Mouse (Mus musculus): ENCODE measurements at regions not wholly inside any gene's neighbourhood (a gene's known extent, or its start where the extent isn't known, plus 50 kb on each side); places are given as distances from the start of the nearest gene placed in this dataset.

DNA sequence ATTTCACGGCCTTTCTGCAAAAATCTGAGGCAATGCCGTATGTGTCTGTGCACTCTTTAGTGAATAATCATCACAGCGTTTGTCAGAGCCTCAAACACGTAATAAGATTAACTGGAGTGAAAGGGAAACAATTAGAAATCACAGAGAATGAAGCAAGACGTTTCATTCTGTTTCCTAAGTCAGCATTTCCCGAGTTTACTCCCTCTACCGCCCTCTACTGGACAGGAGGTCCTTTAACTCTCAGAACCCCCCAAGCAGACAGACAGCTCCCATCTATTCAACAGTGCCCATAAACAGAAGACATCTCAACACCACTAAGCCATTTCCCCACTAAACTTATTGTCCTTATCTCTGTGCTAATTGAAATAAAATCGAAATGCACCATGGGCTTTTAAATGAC lies 167.5 kb upstream of the Rnd3 start:
- no peak for DNase-seq

- DNase-seq, result no peak
These were observed 164.5 kb upstream of the Rnd3 start for GRCm38 (mm10) chr2:51313414-51313813.

DNA sequence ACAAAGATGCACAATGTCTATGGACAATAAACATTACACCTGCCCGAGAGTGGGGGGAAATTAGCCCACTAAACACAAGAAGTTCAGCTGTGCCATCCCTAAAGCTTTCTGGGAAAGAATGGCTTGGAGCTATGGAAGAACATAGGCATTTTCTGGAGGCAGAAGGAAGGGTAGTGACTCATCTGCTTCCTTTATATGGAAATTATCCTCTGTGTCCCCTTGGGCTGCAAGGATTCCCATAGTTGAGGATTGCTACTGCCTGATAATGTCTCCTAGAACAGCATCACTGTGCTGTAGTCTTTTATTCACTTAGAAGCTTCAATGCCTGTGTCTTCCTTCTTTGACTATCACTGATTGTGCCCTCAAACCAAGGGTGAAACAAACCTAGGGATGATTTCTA lies 157.3 kb upstream of the Rnd3 start:
- DNase-seq, result no peak

DNA sequence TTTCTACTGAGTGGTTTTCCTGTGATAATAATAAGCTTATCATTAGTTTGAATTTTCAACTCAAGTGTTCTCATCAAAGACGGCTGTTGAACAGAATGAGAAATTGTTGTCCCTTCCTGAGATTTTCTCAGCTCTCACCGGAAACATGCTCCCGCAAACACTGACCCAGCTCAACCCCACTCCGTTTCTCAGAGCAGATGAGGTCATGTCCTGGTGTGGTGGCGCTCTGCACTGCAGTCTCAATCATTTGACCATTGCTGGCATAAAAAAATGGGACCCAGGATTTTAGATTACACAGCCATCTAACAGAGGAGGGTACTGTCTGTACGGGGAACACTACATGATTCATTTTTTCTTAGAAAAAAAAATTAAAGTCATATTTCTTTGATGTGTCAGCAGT lies 156.5 kb upstream of the Rnd3 start:
- no peak for DNase-seq

- DNase-seq, result no peak
These were observed 155.8 kb upstream of the Rnd3 start for GRCm38 (mm10) chr2:51304694-51305093.

- no peak for DNase-seq
These were observed 141.8 kb upstream of the Rnd3 start for GRCm38 (mm10) chr2:51290659-51291260.

- DNase-seq, result no peak
These were observed 139.8 kb upstream of the Rnd3 start for GRCm38 (mm10) chr2:51288678-51289077.

GRCm38 (mm10) chr2:51285632-51286031 lies 136.7 kb upstream of the Rnd3 start:
- DNase-seq, result no peak

- peak; percentile 34 for DNase-seq
These were observed 135.9 kb upstream of the Rnd3 start for GRCm38 (mm10) chr2:51284781-51285225.

GRCm38 (mm10) chr2:51279396-51280045 lies 130.6 kb upstream of the Rnd3 start:
- DNase-seq, result no peak

GRCm38 (mm10) chr2:51278824-51279223 lies 129.9 kb upstream of the Rnd3 start:
- DNase-seq, result no peak

DNA sequence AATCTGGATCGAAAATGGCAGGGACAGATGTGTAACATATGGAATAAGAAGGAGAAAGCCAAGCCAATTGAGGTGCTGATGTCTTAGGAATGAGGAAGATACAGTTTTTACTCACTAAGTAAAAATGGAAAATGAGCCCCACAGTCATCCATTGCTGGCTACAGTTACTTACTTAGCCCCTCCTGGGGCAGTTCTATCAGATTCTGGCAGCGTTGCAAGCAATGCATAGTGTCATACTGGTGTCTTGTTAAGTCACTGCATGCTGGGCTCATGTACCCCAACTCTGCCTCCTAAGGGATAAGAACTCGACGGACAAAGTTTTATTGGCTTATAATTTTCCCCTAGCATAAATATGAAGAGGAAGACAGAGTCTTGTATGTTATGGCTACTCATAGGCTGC lies 129.4 kb upstream of the Rnd3 start:
- no peak for DNase-seq

DNA sequence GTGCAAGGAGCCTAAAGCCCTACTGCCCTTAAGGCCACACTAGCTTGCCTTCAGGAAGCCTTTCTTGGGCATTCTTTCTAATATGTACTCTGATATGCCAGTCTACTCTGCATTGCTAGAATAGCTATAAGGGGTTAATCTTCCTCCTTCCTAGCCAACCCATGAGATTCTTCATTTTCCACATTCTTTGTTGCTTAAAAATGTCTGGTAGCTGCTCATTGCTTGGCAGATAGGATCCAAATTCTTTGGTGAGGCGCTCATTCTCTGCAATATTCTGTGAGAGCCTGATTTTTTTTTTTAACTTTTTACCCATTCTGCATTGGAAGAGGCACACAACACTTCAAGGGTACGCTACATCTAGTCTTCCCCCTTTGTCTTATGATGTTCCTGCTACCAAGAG lies 127.7 kb upstream of the Rnd3 start:
- DNase-seq, result no peak

- no peak for DNase-seq
These were observed 124.4 kb upstream of the Rnd3 start for GRCm38 (mm10) chr2:51273300-51273699.

DNA sequence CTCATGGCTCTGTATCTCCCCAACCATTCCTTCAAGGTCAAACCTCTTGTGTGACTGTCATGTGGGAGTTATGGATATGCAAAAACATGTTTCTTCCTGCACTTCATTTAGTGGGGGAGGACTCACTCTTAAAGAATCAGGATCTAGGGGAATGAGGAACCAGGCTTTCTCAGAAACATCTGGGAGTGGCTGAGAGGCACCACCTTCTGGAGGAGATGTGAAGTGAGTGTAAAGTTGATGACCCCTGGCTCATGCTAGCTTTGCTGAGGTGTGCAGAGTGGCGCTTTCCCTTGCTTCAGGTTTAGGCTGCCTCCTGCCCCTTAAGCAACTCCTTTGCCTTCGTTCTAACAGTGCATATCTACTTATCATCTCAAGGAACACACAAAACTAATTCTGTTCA lies 119.6 kb upstream of the Rnd3 start:
- DNase-seq, result no peak

GRCm38 (mm10) chr2:51267662-51268061 lies 118.8 kb upstream of the Rnd3 start:
- DNase-seq, result no peak

DNA sequence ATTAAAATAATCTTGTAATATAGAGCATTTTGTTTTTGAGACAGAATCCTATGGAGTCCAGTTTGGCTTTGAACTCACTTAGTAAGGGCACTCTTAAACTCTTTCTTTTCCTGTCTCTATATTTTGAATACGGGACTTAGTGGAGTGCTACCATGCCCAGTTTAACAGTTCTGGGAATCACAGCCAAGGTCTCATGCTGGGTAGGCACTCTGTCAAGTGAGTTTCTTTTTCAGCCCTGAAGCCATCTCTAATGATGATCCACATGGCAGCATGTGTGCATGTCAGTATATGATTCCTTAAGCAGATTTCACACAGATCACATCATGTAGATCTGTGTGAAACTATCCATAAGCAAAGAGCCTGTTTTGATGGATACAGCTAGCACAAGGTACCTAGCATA lies 113.6 kb upstream of the Rnd3 start:
- no peak for DNase-seq

DNA sequence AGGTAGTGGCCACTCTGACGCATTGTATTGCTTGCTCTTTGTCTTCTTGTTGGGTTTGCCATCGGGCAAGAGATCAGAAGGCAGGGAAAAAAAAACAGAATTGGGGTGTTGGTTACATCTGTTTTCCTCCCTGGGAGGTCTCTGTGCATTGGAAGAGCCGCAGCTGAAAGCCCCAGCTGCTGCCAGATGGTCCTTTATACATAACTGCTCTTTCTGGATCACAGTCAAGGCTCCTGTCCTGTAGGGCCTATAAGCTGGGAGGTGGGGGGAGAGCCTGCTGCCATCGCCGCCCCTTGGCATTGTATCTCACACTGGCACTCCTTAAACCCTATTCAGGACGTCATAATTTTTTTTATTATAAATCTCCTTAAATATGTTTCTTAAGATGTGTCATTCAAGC lies 101.9 kb upstream of the Rnd3 start:
- DNase-seq, result no peak

GRCm38 (mm10) chr2:51241573-51241972 lies 92.7 kb upstream of the Rnd3 start:
- DNase-seq, result no peak

DNA sequence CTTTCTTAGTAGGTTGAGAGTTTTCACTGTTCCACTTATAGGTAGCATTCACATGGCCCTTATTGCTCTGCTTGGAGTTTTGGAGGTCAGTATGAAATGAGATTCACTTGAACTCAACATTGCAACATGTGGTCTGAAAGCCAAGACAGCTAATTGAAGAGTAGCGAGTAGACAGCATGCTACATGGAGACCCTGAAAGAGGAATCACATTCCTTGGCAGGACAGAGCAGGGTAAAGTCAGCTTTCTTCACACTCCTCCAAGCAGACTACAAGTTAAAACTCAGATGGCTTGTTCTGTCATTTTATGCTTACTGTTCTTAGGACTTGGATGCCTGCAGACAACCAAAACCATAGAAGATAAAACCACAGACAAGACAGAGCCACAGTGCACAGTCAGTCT lies 91.1 kb upstream of the Rnd3 start:
- DNase-seq, result no peak

DNA sequence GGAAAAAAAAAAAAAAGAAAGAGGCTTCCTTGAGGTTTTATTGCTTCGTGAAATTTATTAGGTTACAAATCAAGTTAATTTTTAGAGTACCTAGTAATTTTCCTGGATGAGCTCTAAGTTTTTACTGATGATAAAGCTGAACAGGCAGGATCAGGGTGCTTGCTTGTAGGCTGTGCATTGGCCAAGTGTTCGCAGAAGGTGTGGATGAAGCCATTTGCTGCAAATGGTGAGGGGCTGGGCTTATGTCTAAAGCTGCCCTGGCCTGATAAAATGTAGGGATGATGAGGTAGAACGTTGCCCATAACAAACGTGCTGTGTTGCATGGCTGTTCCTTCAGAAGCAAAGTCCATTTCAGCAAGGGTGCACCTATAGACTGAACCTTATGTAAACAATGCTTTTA lies 90.1 kb upstream of the Rnd3 start:
- no peak for DNase-seq

DNA sequence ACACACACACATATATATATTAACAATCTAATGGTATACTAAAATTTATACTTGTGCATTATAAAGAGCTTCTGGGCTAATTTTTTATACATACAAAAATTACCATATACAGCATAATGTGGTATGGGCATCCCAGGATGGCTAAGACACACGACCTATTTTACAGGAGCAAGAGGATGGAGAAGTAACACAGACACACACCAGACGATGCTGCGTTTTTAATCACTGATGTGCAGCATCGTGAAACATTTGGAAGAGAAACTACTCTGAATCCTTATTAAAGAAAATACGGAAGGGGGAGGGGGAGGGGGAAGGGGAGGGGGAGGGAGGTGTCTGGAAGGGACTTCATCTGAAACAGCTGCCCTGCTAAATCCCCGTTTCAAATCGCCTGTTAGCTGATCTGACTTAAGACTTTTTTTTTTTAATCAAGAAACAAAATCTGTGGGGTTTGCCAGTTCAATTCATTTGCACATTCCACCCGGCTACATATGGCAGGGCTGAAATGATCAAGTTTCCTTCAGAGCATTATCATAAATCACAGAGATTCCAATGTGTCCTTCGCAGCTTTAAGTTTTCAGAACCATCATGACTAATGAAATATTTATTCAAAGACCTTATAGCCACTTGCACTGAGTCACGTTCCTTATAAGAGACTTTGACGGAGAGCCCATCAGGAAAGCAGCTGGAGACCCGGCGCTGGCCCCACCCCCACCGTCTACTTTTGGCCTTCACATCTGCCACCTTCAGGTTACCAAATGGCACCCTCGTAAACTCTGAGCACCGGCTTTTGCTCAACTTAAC lies 89.4 kb upstream of the Rnd3 start:
- no peak for DNase-seq

- DNase-seq, result no peak
These were observed 88.5 kb upstream of the Rnd3 start for GRCm38 (mm10) chr2:51237451-51237850.

DNA sequence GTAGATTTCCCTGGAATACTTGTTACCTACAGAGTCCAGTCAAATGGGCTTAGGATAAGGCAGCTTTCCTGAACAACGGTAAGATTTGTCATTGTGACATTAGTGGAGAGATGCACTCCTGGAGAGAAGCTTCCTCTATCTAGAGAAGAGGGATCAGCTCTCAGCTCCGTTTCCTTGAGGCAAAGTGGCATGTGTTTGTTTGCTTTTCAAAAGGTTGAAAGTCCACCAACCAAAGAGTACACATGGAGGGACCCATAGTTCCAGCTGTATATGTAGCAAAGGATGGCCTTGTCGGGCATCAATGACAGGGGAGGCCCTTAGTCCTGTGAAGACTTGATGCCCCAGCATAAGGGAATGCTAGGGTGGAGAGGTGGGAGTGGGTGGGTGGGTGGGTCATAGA lies 87.9 kb upstream of the Rnd3 start:
- no peak for DNase-seq

All from layer of hippocampus, adult 9-11 months (tissue).